Mouse (Mus musculus): ENCODE measurements around the gene Dmpk. TPM values are rescaled to one million over a fixed set of nuclear protein-coding genes. Genes with fewer than 3 reads are reported as not detected.
A peak's percentile ranks its signal among the peaks of the same experiment; 100 is the strongest.

Dmpk gene
- polyA plus RNA-seq, 1 experiment, result 294 TPM

GRCm38 (mm10) chr7:19091913-19092312 lies 8.3 kb downstream of the Dmpk start:
- H3ac ChIP-seq (ENCODE audit: control insufficient read depth, insufficient read length), result no peak overlapping the region
- H3K27me3 ChIP-seq (ENCODE audit: control insufficient read depth, insufficient read depth, insufficient read length), result no peaks in the 10 kb centered on the region
- TF ChIP-seq CEBPB (IDR thresholded peaks at IDR 0.05; ENCODE audit: insufficient read depth, poor library complexity, severe bottlenecking), result no peak
- TF ChIP-seq MYOG (IDR thresholded peaks at IDR 0.05; ENCODE audit: control insufficient read depth in 1 of 3, insufficient read depth in 1 of 3, insufficient read length in 2 of 3, low read depth in 2 of 3), result no peak
- no peak for TF ChIP-seq USF1 (IDR thresholded peaks at IDR 0.05; ENCODE audit: low read depth)
- no peak for TF ChIP-seq POLR2A (IDR thresholded peaks at IDR 0.05; ENCODE audit: insufficient read length, low read depth)
- no peak for TF ChIP-seq REST (IDR thresholded peaks at IDR 0.05; ENCODE audit: insufficient read depth, insufficient read length)
- H3K4me3 ChIP-seq, result no peak overlapping the region
- no peaks in the 10 kb centered on the region for H3K79me2 ChIP-seq (ENCODE audit: control insufficient read depth, insufficient read depth)
- no peak overlapping the region for H3K4me2 ChIP-seq (ENCODE audit: low read depth)
- peaks cover 18% of the 10 kb centered on the region for H3K36me3 ChIP-seq (ENCODE audit: control insufficient read depth, insufficient read depth)

GRCm38 (mm10) chr7:19092381-19093173 lies 8.9 kb downstream of the Dmpk start:
- Histone ChIP-seq H3K4me2 (ENCODE audit: low read depth) (no peak overlapping the region), H3K79me2 (ENCODE audit: control insufficient read depth, insufficient read depth) (no peaks in the 10 kb centered on the region), H3K36me3 (ENCODE audit: control insufficient read depth, insufficient read depth) (peaks cover 17% of the 10 kb centered on the region), H3K27me3 (ENCODE audit: control insufficient read depth, insufficient read depth, insufficient read length) (no peaks in the 10 kb centered on the region), H3ac (ENCODE audit: control insufficient read depth, insufficient read length) (no peak overlapping the region), H3K4me3 (no peak overlapping the region)
- TF ChIP-seq TCF3 (IDR thresholded peaks at IDR 0.05; ENCODE audit: insufficient read length, low read depth) (no peak), POLR2AphosphoS2 (IDR thresholded peaks at IDR 0.05; ENCODE audit: insufficient read length, low read depth) (peak; percentile 57), TCF12 (IDR thresholded peaks at IDR 0.05; ENCODE audit: insufficient read depth, poor library complexity, severe bottlenecking) (no peak)

- no peaks in the 10 kb centered on the region for H3K27me3 ChIP-seq (ENCODE audit: control insufficient read depth, insufficient read depth, insufficient read length)
- no peak overlapping the region for H3K4me3 ChIP-seq
- peaks cover 11% of the 10 kb centered on the region for H3K36me3 ChIP-seq (ENCODE audit: control insufficient read depth, insufficient read depth)
- no peak for TF ChIP-seq TCF3 (IDR thresholded peaks at IDR 0.05; ENCODE audit: insufficient read length, low read depth)
- no peak for TF ChIP-seq CEBPB (IDR thresholded peaks at IDR 0.05; ENCODE audit: insufficient read depth, poor library complexity, severe bottlenecking)
- no peak for TF ChIP-seq SRF (IDR thresholded peaks at IDR 0.05; ENCODE audit: control insufficient read depth, insufficient read length, low read depth)
- TF ChIP-seq POLR2A (IDR thresholded peaks at IDR 0.05; ENCODE audit: insufficient read length, low read depth), result no peak
- TF ChIP-seq USF1 (IDR thresholded peaks at IDR 0.05; ENCODE audit: low read depth), result no peak
- TF ChIP-seq MYOD1 (IDR thresholded peaks at IDR 0.05; ENCODE audit: control insufficient read depth in 1 of 3, insufficient read length in 2 of 3, low read depth in 2 of 3), result peak in 2 of 3 experiments; percentile 10 to 24
- no peak for TF ChIP-seq REST (IDR thresholded peaks at IDR 0.05; ENCODE audit: insufficient read depth, insufficient read length)
- no peak for TF ChIP-seq TCF12 (IDR thresholded peaks at IDR 0.05; ENCODE audit: insufficient read depth, poor library complexity, severe bottlenecking)
- no peak for TF ChIP-seq E2F4 (IDR thresholded peaks at IDR 0.05; ENCODE audit: insufficient read depth)
- TF ChIP-seq MAX (IDR thresholded peaks at IDR 0.05; ENCODE audit: low read depth), result no peak
- TF ChIP-seq MYOG (IDR thresholded peaks at IDR 0.05; ENCODE audit: control insufficient read depth in 1 of 3, insufficient read depth in 1 of 3, insufficient read length in 2 of 3, low read depth in 2 of 3), result peak in 1 of 3 experiments; percentile 13
- TF ChIP-seq POLR2AphosphoS2 (IDR thresholded peaks at IDR 0.05; ENCODE audit: insufficient read length, low read depth), result peak; percentile 67
- peak overlapping the region; percentile 74 for H3K4me2 ChIP-seq (ENCODE audit: low read depth)
- no peaks in the 10 kb centered on the region for H3K79me2 ChIP-seq (ENCODE audit: control insufficient read depth, insufficient read depth)
- no peak overlapping the region for H3ac ChIP-seq (ENCODE audit: control insufficient read depth, insufficient read length)
Measured at GRCm38 (mm10) chr7:19093174-19093521, 9.5 kb downstream of the Dmpk start.

- Histone ChIP-seq H3K4me3 (peak overlapping the region; percentile 34), H3K79me2 (ENCODE audit: control insufficient read depth, insufficient read depth) (no peaks in the 10 kb centered on the region), H3K4me2 (ENCODE audit: low read depth) (peak overlapping the region; percentile 74), H3ac (ENCODE audit: control insufficient read depth, insufficient read length) (peak overlapping the region; percentile 19), H3K36me3 (ENCODE audit: control insufficient read depth, insufficient read depth) (peaks cover 10% of the 10 kb centered on the region), H3K27me3 (ENCODE audit: control insufficient read depth, insufficient read depth, insufficient read length) (no peaks in the 10 kb centered on the region)
- TF ChIP-seq POLR2A (IDR thresholded peaks at IDR 0.05; ENCODE audit: insufficient read length, low read depth) (peak; percentile 51), POLR2AphosphoS2 (IDR thresholded peaks at IDR 0.05; ENCODE audit: insufficient read length, low read depth) (peak; percentile 93), MYOG (IDR thresholded peaks at IDR 0.05; ENCODE audit: control insufficient read depth in 1 of 3, insufficient read depth in 1 of 3, insufficient read length in 2 of 3, low read depth in 2 of 3) (peak in 1 of 3 experiments; percentile 24), MAX (IDR thresholded peaks at IDR 0.05; ENCODE audit: low read depth) (no peak), MYOD1 (IDR thresholded peaks at IDR 0.05; ENCODE audit: control insufficient read depth in 1 of 3, insufficient read length in 2 of 3, low read depth in 2 of 3) (peak in 2 of 3 experiments; percentile 9 to 21), CEBPB (IDR thresholded peaks at IDR 0.05; ENCODE audit: insufficient read depth, poor library complexity, severe bottlenecking) (no peak)
Measured at GRCm38 (mm10) chr7:19093537-19094385, 10.1 kb downstream of the Dmpk start.

GRCm38 (mm10) chr7:19094471-19094825 lies 10.8 kb downstream of the Dmpk start, which contains the start of gene Six5:
Gene Six5, plus strand, starts transcription at chr7:19094594.
- peak within 1 kb of the TSS; percentile 34 for H3K4me3 ChIP-seq
- H3K27me3 ChIP-seq (ENCODE audit: control insufficient read depth, insufficient read depth, insufficient read length), result no peaks in the 10 kb centered on the region
- no peaks in the 10 kb centered on the region for H3K79me2 ChIP-seq (ENCODE audit: control insufficient read depth, insufficient read depth)
- H3K4me2 ChIP-seq (ENCODE audit: low read depth), result peak within 1 kb of the TSS; percentile 88
- H3K36me3 ChIP-seq (ENCODE audit: control insufficient read depth, insufficient read depth), result peaks cover 10% of the 10 kb centered on the region
- TF ChIP-seq E2F4 (IDR thresholded peaks at IDR 0.05; ENCODE audit: insufficient read depth), result no peak
- no peak for TF ChIP-seq SRF (IDR thresholded peaks at IDR 0.05; ENCODE audit: control insufficient read depth, insufficient read length, low read depth)
- no peak for TF ChIP-seq USF1 (IDR thresholded peaks at IDR 0.05; ENCODE audit: low read depth)
- no peak for TF ChIP-seq REST (IDR thresholded peaks at IDR 0.05; ENCODE audit: insufficient read depth, insufficient read length)
- TF ChIP-seq MAX (IDR thresholded peaks at IDR 0.05; ENCODE audit: low read depth), result no peak
- no peak for TF ChIP-seq MYOD1 (IDR thresholded peaks at IDR 0.05; ENCODE audit: control insufficient read depth in 1 of 3, insufficient read length in 2 of 3, low read depth in 2 of 3)
- TF ChIP-seq POLR2AphosphoS2 (IDR thresholded peaks at IDR 0.05; ENCODE audit: insufficient read length, low read depth), result no peak
- no peak for TF ChIP-seq TCF3 (IDR thresholded peaks at IDR 0.05; ENCODE audit: insufficient read length, low read depth)
- no peak for TF ChIP-seq POLR2A (IDR thresholded peaks at IDR 0.05; ENCODE audit: insufficient read length, low read depth)
- no peak for TF ChIP-seq CEBPB (IDR thresholded peaks at IDR 0.05; ENCODE audit: insufficient read depth, poor library complexity, severe bottlenecking)
- TF ChIP-seq MYOG (IDR thresholded peaks at IDR 0.05; ENCODE audit: control insufficient read depth in 1 of 3, insufficient read depth in 1 of 3, insufficient read length in 2 of 3, low read depth in 2 of 3), result no peak
- TF ChIP-seq TCF12 (IDR thresholded peaks at IDR 0.05; ENCODE audit: insufficient read depth, poor library complexity, severe bottlenecking), result no peak
- peak within 1 kb of the TSS; percentile 19 for H3ac ChIP-seq (ENCODE audit: control insufficient read depth, insufficient read length)
